Mouse (Mus musculus) liver, embryonic 14.5 days (tissue): ENCODE results near the gene Ropn1l.

ENCODE experiments used
- CTCF ChIP-seq: IDR thresholded peaks from 2 replicates; pipeline ENCODE4 v1.5.1; 2016; ENCODE audit warnings: antibody characterized with exemption, low read depth, control low read depth
- EP300 ChIP-seq: IDR thresholded peaks from 2 replicates; pipeline ENCODE4 v1.6.1; 2016; ENCODE audit warnings: antibody characterized with exemption, low read depth

- TF ChIP-seq CTCF (peak; percentile 88), EP300 (no peak)
Observed at GRCm38 (mm10) chr15:31419037-31419436, 34.5 kb downstream of the Ropn1l start.
